Mouse (Mus musculus) liver, embryonic 14.5 days (tissue): ENCODE data around the gene Pbx1. TPM values are rescaled to one million over a fixed set of nuclear protein-coding genes. Genes with fewer than 3 reads are reported as not detected.

Experiments used
- ATAC-seq: fragments of 200-750 bp; cut with Nextera tagmentation; 2 replicates; pipeline ENCODE4 v1.8.0; 2017; ENCODE audit warnings: moderate number of reproducible peaks, mild to moderate bottlenecking, moderate library complexity; ENCODE audit not compliant: insufficient read depth
- DNase-seq, 3 experiments: peaks; one replicate each; pipeline ENCODE4 v3.0.0-alpha.2; 2012 to 2013; ENCODE audit warnings: low read depth in 3 of 3, low spot score in 3 of 3
- H3K27ac ChIP-seq: fragments of 300-500 bp; sonication (generic); 2 replicates; pipeline ENCODE4 v1.5.1; 2014; ENCODE audit warnings: moderate library complexity, mild to moderate bottlenecking, control low read depth, inconsistent platforms
- H3K27me3 ChIP-seq: fragments of 300-500 bp; sonication (generic); 2 replicates; pipeline ENCODE4 v1.6.1; 2014; ENCODE audit warnings: mild to moderate bottlenecking, low read length, moderate library complexity; ENCODE audit not compliant: control insufficient read depth, insufficient read depth
- H3K36me3 ChIP-seq: fragments of 300-500 bp; sonication (generic); replicated peaks from 2 replicates; pipeline ENCODE4 v1.6.1; 2014; ENCODE audit warnings: low read depth; ENCODE audit not compliant: control insufficient read depth, insufficient read depth
- H3K4me1 ChIP-seq, 2 experiments: fragments of 200-500 bp in 1 of 2; fragments of 300-500 bp in 1 of 2; sonication (generic) in 1 of 2; replicated peaks; 2 replicates each; pipeline ENCODE4 v1.6.1; 2012 to 2014; ENCODE audit warnings: antibody characterized with exemption in 1 of 2, inconsistent platforms in 1 of 2, low read length in 1 of 2; ENCODE audit not compliant: control insufficient read depth in 2 of 2, insufficient read depth in 2 of 2
- H3K4me2 ChIP-seq: fragments of 300-500 bp; sonication (generic); 2 replicates; pipeline ENCODE4 v1.6.1; 2014; ENCODE audit warnings: low read depth, mild to moderate bottlenecking, control low read depth, moderate library complexity
- H3K4me3 ChIP-seq, 2 experiments: fragments of 200-500 bp in 1 of 2; fragments of 300-500 bp in 1 of 2; sonication (generic) in 1 of 2; 2 replicates each; pipeline ENCODE4 v1.5.1; 2012 to 2014; ENCODE audit warnings: low read depth in 2 of 2, low read length in 2 of 2, mild to moderate bottlenecking in 2 of 2, control low read depth in 1 of 2, inconsistent platforms in 1 of 2, moderate library complexity in 1 of 2; ENCODE audit not compliant: insufficient read depth in 1 of 2
- H3K9ac ChIP-seq: fragments of 300-500 bp; sonication (generic); replicated peaks from 2 replicates; pipeline ENCODE4 v1.6.1; 2014; ENCODE audit warnings: mild to moderate bottlenecking, control low read depth, moderate library complexity
- H3K9me3 ChIP-seq: fragments of 300-500 bp; sonication (generic); 2 replicates; pipeline ENCODE4 v1.6.1; 2016; ENCODE audit warnings: low read length, mixed read lengths; ENCODE audit not compliant: control insufficient read depth
- CTCF ChIP-seq: IDR thresholded peaks from 2 replicates; pipeline ENCODE4 v1.5.1; 2016; ENCODE audit warnings: antibody characterized with exemption, low read depth, control low read depth
- EP300 ChIP-seq: IDR thresholded peaks from 2 replicates; pipeline ENCODE4 v1.6.1; 2016; ENCODE audit warnings: antibody characterized with exemption, low read depth
- WGBS: fragments of 180-500 bp; shearing (Covaris S2); extraction: QIAGEN DNeasy Blood & Tissue Kit; methylation state at CpG from one replicate; pipeline ENCODE4 v1.1.7; 2014; ENCODE audit not compliant: insufficient replicate concordance; 5-methylcytosine and 5-hydroxymethylcytosine counted together
- polyA plus RNA-seq, 2 experiments: library from polyadenylated mRNA; depleted of rRNA in 1 of 2; stranded (reverse) in 1 of 2; unstranded in 1 of 2; fragments of >200 nt; fragmentation: Nextera tagmentation in 1 of 2; extraction: Ambion mirVana in 1 of 2; gene quantifications; 2 replicates each; pipeline versions ENCODE4 v1.2.1 to v1.2.3; 2012 to 2014

Pbx1 gene
- polyA plus RNA-seq, 2 experiments: 1.7 to 2.7 TPM

GRCm38 (mm10) chr1:168374953-168375600, 57.0 kb downstream of the Pbx1 start:
- no peaks in the 10 kb centered on the region for H3K36me3 ChIP-seq
- no peak overlapping the region for H3K4me2 ChIP-seq
- no peak overlapping the region for H3K4me3 ChIP-seq
- TF ChIP-seq CTCF (no peak), EP300 (no peak)
- no peak overlapping the region for H3K27ac ChIP-seq
- 67% methylated on average over 12 of the region's 12 CpGs for WGBS
- no peak overlapping the region for H3K9ac ChIP-seq
- H3K4me1 ChIP-seq: no peaks in the 10 kb centered on the region
- H3K27me3 ChIP-seq: no peaks in the 10 kb centered on the region
- ATAC-seq (no peak), DNase-seq (no peak)
- no peaks in the 10 kb centered on the region for H3K9me3 ChIP-seq

- TF ChIP-seq CTCF (no peak), EP300 (no peak)
- H3K9me3 ChIP-seq: no peaks in the 10 kb centered on the region
- H3K4me1 ChIP-seq: no peaks in the 10 kb centered on the region
- H3K27ac ChIP-seq: no peak overlapping the region
- 62% methylated on average over 2 of the region's 2 CpGs for WGBS
- no peak for ATAC-seq
- no peak overlapping the region for H3K4me2 ChIP-seq
- no peaks in the 10 kb centered on the region for H3K27me3 ChIP-seq
- no peaks in the 10 kb centered on the region for H3K36me3 ChIP-seq
- no peak for DNase-seq
- H3K4me3 ChIP-seq: no peak overlapping the region
- no peak overlapping the region for H3K9ac ChIP-seq
These were observed 60.0 kb downstream of the Pbx1 start for GRCm38 (mm10) chr1:168372089-168372488.

- Histone ChIP-seq H3K9me3 (no peaks in the 10 kb centered on the region), H3K27me3 (no peaks in the 10 kb centered on the region), H3K4me2 (no peak overlapping the region), H3K27ac (no peak overlapping the region), H3K4me1 (no peaks in the 10 kb centered on the region), H3K36me3 (no peaks in the 10 kb centered on the region), H3K4me3 (no peak overlapping the region), H3K9ac (no peak overlapping the region)
- DNase-seq (no peak), ATAC-seq (no peak)
- TF ChIP-seq CTCF (no peak), EP300 (no peak)
- WGBS: 70% methylated on average over 9 of the region's 9 CpGs
These were observed 61.1 kb downstream of the Pbx1 start for GRCm38 (mm10) chr1:168370966-168371365.

DNA sequence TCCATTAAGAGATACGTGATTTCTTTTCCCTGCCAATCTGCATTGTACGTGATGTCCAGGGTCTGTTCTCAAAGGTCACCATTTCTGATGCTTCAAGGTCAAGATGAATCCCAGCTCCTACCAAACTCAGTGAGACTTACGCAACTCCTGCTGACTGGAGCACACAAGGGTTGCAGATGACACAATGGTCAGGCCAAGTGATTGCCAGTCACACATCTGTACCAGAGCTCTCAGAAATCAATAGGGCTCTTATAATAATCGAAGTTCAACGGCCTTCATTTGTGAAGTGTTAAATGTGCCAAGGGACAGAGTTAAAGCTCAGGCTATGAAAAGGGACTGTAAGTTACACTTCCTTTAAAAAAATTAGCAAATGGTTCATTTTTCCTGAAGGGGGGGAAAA, 65.8 kb downstream of the Pbx1 start:
- H3K4me1 ChIP-seq: no peaks in the 10 kb centered on the region
- TF ChIP-seq CTCF: no peak
- TF ChIP-seq EP300: no peak
- 72% methylated on average over 5 of the region's 5 CpGs for WGBS

DNA sequence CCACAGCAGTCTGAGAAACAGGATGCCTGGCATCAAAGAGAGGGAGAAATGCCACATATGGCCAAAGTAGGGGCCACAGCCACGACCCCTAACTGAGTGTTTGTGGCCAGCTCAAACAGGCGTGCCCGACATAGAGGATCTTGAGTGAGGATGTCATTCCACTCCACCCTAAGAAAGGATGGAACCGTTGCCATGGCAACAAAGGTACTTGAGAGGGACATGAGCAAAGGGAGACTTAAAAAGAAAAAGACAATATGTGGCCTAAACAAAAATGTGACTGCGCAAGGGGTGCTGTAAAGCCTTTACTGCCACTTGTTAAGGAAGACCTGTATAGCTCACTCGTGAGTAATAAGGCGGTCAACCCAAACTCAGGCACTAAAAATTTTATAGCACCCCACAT, 67.7 kb downstream of the Pbx1 start:
- Histone ChIP-seq H3K4me1 (no peaks in the 10 kb centered on the region), H3K4me3 (no peak overlapping the region), H3K9ac (no peak overlapping the region), H3K36me3 (no peaks in the 10 kb centered on the region), H3K9me3 (no peaks in the 10 kb centered on the region), H3K4me2 (no peak overlapping the region), H3K27me3 (no peaks in the 10 kb centered on the region), H3K27ac (no peak overlapping the region)
- DNase-seq: no peak
- ATAC-seq: no peak
- 64% methylated on average over 7 of the region's 7 CpGs for WGBS
- no peak for TF ChIP-seq EP300
- TF ChIP-seq CTCF: no peak

More for the DNA sequence above, 65.8 kb downstream of the Pbx1 start:
- H3K4me3 ChIP-seq: no peak overlapping the region
- H3K27me3 ChIP-seq: no peaks in the 10 kb centered on the region
- H3K27ac ChIP-seq: no peak overlapping the region
- H3K9ac ChIP-seq: no peak overlapping the region
- no peaks in the 10 kb centered on the region for H3K36me3 ChIP-seq
- H3K4me2 ChIP-seq: no peak overlapping the region
- no peak for ATAC-seq
- DNase-seq: no peak
- no peaks in the 10 kb centered on the region for H3K9me3 ChIP-seq
